Mouse (Mus musculus) forebrain, embryonic 11.5 days (tissue): ENCODE data around the gene Oasl1. TPM values are rescaled to one million over a fixed set of nuclear protein-coding genes. Genes with fewer than 3 reads are reported as not detected.

Experiments
- ATAC-seq: fragments of 200-750 bp; cut with Nextera tagmentation; replicated peaks from 2 replicates; pipeline ENCODE4 v1.8.0; 2017; ENCODE audit warnings: moderate TSS enrichment; ENCODE audit not compliant: low FRiP score
- DNase-seq: peaks from one replicate; pipeline ENCODE4 v3.0.0-alpha.2; 2017; ENCODE audit warnings: low spot score
- H3K27ac ChIP-seq: fragments of 300-500 bp; sonication (generic); 2 replicates; pipeline ENCODE4 v1.5.1; 2014; ENCODE audit warnings: low read depth, low read length
- H3K27me3 ChIP-seq: fragments of 300-500 bp; sonication (generic); 2 replicates; pipeline ENCODE4 v1.6.1; 2014; ENCODE audit warnings: mild to moderate bottlenecking, low read length, mixed read lengths; ENCODE audit not compliant: control insufficient read depth, insufficient read depth
- H3K36me3 ChIP-seq: fragments of 300-500 bp; sonication (generic); 2 replicates; pipeline ENCODE4 v1.6.1; 2014; ENCODE audit warnings: mild to moderate bottlenecking, low read length, moderate library complexity, mixed read lengths; ENCODE audit not compliant: control insufficient read depth, insufficient read depth
- H3K4me1 ChIP-seq: fragments of 300-500 bp; sonication (generic); replicated peaks from 2 replicates; pipeline ENCODE4 v1.6.1; 2014; ENCODE audit warnings: low read length, mixed read lengths; ENCODE audit not compliant: control insufficient read depth, insufficient read depth
- H3K4me2 ChIP-seq: fragments of 300-500 bp; sonication (generic); 2 replicates; pipeline ENCODE4 v1.6.1; 2014; ENCODE audit warnings: low read depth, mild to moderate bottlenecking, low read length, moderate library complexity, mixed read lengths; ENCODE audit not compliant: severe bottlenecking
- H3K4me3 ChIP-seq: fragments of 300-500 bp; sonication (generic); 2 replicates; pipeline ENCODE4 v1.5.1; 2014; ENCODE audit warnings: low read depth, low read length
- H3K9ac ChIP-seq: fragments of 300-500 bp; sonication (generic); 2 replicates; pipeline ENCODE4 v1.6.1; 2014; ENCODE audit warnings: low read length
- H3K9me3 ChIP-seq: fragments of 300-500 bp; sonication (generic); 2 replicates; pipeline ENCODE4 v1.6.1; 2016; ENCODE audit warnings: low read length, mixed read lengths; ENCODE audit not compliant: control insufficient read depth
- WGBS: fragments of 180-500 bp; shearing (Covaris S2); extraction: QIAGEN DNeasy Blood & Tissue Kit; methylation state at CpG from one replicate; pipeline ENCODE4 v1.1.7; 2014; 5-methylcytosine and 5-hydroxymethylcytosine counted together
- polyA plus RNA-seq: library from polyadenylated mRNA; unstranded; fragments of >200 nt; fragmentation: Nextera tagmentation; extraction: Ambion mirVana; gene quantifications from 2 replicates; pipeline ENCODE4 v1.2.1, GENCODE M21; 2014

Oasl1 gene
- polyA plus RNA-seq, 1 experiment from 2014 or later, result 0.20 TPM

DNA sequence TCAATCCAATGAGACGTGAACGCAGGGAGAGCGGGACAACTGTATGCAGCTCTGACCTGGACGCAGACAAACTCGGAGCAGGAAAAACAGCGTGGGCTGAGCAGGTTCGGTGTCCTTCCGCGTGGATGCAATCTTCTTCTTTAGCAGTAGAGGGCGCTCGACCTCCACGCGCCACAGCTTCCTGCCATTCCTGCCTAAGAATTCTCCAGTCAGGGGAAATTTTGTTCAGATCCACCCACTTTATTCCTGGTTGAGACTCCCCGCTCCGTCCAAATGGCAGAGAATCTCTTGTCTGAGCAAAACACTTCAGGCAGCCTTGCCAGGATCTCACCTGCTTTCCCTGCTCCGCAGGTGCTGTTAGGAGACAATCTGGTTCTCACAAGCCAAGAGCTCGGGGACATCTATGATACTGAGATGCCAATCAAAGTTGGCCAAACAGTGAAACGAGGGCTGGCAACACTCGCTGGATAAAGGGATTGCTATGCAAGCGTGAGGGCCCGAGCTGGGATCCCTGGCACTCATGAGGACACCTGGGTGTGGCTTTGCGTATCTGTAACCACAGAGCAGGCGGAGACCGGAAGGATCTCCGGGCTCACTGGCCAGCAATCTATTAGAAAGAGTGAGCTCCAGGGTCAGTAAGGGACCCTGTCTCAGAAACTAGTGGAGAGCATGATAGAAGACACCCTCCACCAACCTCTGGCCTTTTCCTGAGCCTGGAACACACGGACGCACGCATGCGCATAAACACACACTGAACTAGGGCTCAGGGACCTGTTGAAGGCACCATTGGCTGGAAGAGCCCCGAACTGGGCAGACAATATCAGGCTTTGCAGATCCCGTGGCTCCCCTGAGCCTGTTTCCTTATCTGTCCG is 56.4 kb downstream of the Oasl1 start:
- Histone ChIP-seq H3K27me3 (no peaks in the 10 kb centered on the region), H3K4me1 (peaks cover 3% of the 10 kb centered on the region; the same call in 1 of the 2 replicates), H3K36me3 (no peaks in the 10 kb centered on the region), H3K27ac (no peak overlapping the region), H3K9me3 (no peaks in the 10 kb centered on the region), H3K4me3 (peak overlapping the region; percentile 21), H3K4me2 (peak overlapping the region; percentile 62), H3K9ac (peak overlapping the region; percentile 23)
- peak; percentile 39; the same call in 1 of the 2 replicates for ATAC-seq
- peak; percentile 83 for DNase-seq
- 7% methylated on average over 32 of the region's 32 CpGs for WGBS

DNA sequence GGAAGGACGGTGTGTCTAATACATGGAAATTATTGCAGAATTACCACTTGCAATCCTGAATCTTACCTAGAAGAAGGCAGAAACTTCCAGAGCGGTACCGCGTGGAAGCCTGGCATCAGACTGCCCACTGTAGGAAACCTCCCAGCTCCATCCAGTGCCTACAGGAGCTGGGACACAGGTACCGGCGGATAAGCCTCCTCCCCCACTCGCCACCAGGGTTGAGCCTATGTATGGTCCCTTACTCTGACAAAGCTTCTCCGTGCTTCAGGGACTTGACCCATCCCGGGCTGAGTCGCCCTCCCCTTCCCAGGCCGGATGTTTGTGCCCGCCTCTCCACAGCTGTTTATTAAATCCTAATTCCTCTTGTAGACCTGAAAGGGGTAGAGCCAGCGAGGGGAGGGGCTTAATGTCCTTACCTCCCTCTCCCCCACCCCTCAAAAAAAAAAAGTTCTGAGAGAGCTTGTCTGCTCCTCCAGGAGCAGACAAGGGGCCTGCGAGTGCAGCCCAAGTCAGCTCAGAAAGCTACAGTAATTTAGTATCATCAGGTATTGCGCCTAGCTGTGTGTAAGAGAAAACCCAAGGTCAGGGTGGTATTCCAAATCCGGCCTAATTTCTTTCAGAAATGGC is 57.2 kb downstream of the Oasl1 start:
- H3K27ac ChIP-seq, result no peak overlapping the region
- H3K4me3 ChIP-seq, result peak overlapping the region; percentile 21
- H3K4me2 ChIP-seq, result peak overlapping the region; percentile 62
- H3K4me1 ChIP-seq, result peaks cover 3% of the 10 kb centered on the region; the same call in 1 of the 2 replicates
- peak; percentile 53 for DNase-seq
- H3K36me3 ChIP-seq, result no peaks in the 10 kb centered on the region
- no peaks in the 10 kb centered on the region for H3K9me3 ChIP-seq
- WGBS, result 22% methylated on average over 16 of the region's 16 CpGs
- H3K9ac ChIP-seq, result peak overlapping the region; percentile 23
- no peaks in the 10 kb centered on the region for H3K27me3 ChIP-seq
- ATAC-seq, result peak; percentile 39

DNA sequence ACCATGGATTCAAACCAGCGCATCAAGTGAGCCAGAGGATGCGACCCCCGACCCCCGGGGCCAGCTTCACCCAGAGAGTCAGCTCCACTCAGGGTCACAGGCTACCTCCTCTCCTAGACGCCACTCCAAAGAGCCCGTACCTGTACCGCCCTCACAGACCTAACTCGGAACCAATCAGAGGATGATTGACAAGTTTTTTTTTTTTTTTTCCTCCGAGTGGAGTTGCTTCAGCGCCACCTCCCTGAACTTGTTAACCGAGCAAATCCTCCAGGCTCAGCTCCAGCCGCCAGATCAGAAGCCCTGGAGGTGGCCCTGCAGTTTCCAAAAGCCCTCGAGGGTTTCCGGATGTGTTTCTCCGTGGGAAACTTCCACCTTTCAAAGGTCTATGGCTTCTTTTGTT is 59.0 kb downstream of the Oasl1 start:
- no peak overlapping the region for H3K27ac ChIP-seq
- no peak overlapping the region for H3K4me3 ChIP-seq
- H3K9me3 ChIP-seq, result no peaks in the 10 kb centered on the region
- ATAC-seq (no peak), DNase-seq (no peak)
- peaks cover 3% of the 10 kb centered on the region; the same call in 1 of the 2 replicates for H3K4me1 ChIP-seq
- H3K9ac ChIP-seq, result no peak overlapping the region
- no peaks in the 10 kb centered on the region for H3K36me3 ChIP-seq
- no peaks in the 10 kb centered on the region for H3K27me3 ChIP-seq
- no peak overlapping the region for H3K4me2 ChIP-seq
- 60% methylated on average over 15 of the region's 15 CpGs for WGBS

DNA sequence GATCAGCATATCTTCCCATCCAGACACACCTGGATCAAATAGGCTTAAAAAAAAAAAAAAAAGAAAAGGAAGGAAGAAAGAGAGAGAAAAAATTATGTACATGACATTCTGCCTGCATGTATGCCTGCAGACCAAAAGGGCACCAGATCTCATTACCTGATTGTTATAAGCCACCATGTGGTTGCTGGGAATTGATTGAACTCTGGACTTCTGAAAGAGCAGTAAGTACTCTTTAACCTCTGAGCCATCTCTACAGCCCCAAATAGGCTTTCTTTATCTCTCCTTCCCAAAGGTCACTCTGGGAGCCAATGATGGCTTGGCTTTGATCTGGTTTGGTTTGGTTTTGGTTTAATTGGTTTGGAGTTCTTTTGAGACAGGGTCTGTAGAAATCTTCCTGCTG is 62.0 kb downstream of the Oasl1 start:
- H3K9me3 ChIP-seq, result no peaks in the 10 kb centered on the region
- H3K36me3 ChIP-seq, result no peaks in the 10 kb centered on the region
- no peak overlapping the region for H3K4me2 ChIP-seq
- ATAC-seq, result no peak
- no peak overlapping the region for H3K27ac ChIP-seq
- H3K27me3 ChIP-seq, result no peaks in the 10 kb centered on the region
- no peak overlapping the region for H3K9ac ChIP-seq
- DNase-seq, result no peak
- peaks cover 1% of the 10 kb centered on the region; the same call in 1 of the 2 replicates for H3K4me1 ChIP-seq
- H3K4me3 ChIP-seq, result no peak overlapping the region

Other genes starting within 250 kb of the Oasl1 start
- gene Gltp, start 232.3 kb upstream of the Oasl1 start, polyA plus RNA-seq, result 78.3 and 81.9 TPM in 2 replicates
- 19.7 and 22.2 TPM in 2 replicates for gene Tchp, start 215.5 kb upstream of the Oasl1 start, polyA plus RNA-seq
- gene Ankrd13a, start 148.6 kb upstream of the Oasl1 start, polyA plus RNA-seq, result 61.8 and 71.8 TPM in 2 replicates
- gene Git2, start 147.7 kb upstream of the Oasl1 start, polyA plus RNA-seq, result 39.3 and 41.5 TPM in 2 replicates
- 133 and 149 TPM in 2 replicates for gene 1500011B03Rik, start 99.8 kb upstream of the Oasl1 start, polyA plus RNA-seq
- gene 4930519G04Rik, start 69.6 kb upstream of the Oasl1 start, polyA plus RNA-seq, result not detected in 2 replicates
- gene Gm9936, start 64.6 kb upstream of the Oasl1 start, polyA plus RNA-seq, result 0.39 and 0.40 TPM in 2 replicates
- gene Oasl2, start 26.3 kb upstream of the Oasl1 start, polyA plus RNA-seq, result 1.4 and 1.5 TPM in 2 replicates
- 49.8 and 51.5 TPM in 2 replicates for gene 2210016L21Rik, start 18.9 kb downstream of the Oasl1 start, polyA plus RNA-seq
- not detected in 2 replicates for gene Hnf1a, start 47.9 kb downstream of the Oasl1 start, polyA plus RNA-seq
- 31.7 and 39.5 TPM in 2 replicates for gene Sppl3, start 87.9 kb downstream of the Oasl1 start, polyA plus RNA-seq
- gene Gm10401, start 175.1 kb downstream of the Oasl1 start, polyA plus RNA-seq, result 22.0 and 33.1 TPM in 2 replicates
- gene Acads, start 196.1 kb downstream of the Oasl1 start, polyA plus RNA-seq, result 30.1 and 31.5 TPM in 2 replicates
- gene Unc119b, start 211.7 kb downstream of the Oasl1 start, polyA plus RNA-seq, result 81.2 and 83.3 TPM in 2 replicates
- gene Mlec, start 234.9 kb downstream of the Oasl1 start, polyA plus RNA-seq, result 56.3 and 56.4 TPM in 2 replicates